Mouse (Mus musculus) liver, adult 2 months (tissue): ENCODE measurements at regions not wholly inside any gene's neighbourhood (a gene's known extent, or its start where the extent isn't known, plus 50 kb on each side); places are given as distances from the start of the nearest gene placed in this dataset.
A peak's percentile ranks its signal among the peaks of the same experiment; 100 is the strongest.

Experiments
- DNase-seq: peaks from one replicate; pipeline ENCODE4 v3.0.0-alpha.2; 2011; ENCODE audit warnings: low read depth, low spot score; ENCODE audit errors: extremely low read depth
- H3K27ac ChIP-seq: fragments of 200-500 bp; replicated peaks from 2 replicates; pipeline ENCODE4 v1.5.1; 2012; ENCODE audit warnings: low read depth, mild to moderate bottlenecking, control low read depth, inconsistent platforms, low read length; ENCODE audit not compliant: insufficient read depth
- H3K27me3 ChIP-seq: fragments of 200-500 bp; 2 replicates; pipeline ENCODE4 v1.6.1; 2012; ENCODE audit warnings: mild to moderate bottlenecking, moderate library complexity, low read length, inconsistent platforms; ENCODE audit not compliant: control insufficient read depth, insufficient read depth
- H3K36me3 ChIP-seq: fragments of 200-500 bp; 2 replicates; pipeline ENCODE4 v1.6.1; 2012; ENCODE audit warnings: low read length, inconsistent platforms; ENCODE audit not compliant: control insufficient read depth, insufficient read depth
- H3K4me1 ChIP-seq: fragments of 200-500 bp; 2 replicates; pipeline ENCODE4 v1.6.1; 2011; ENCODE audit warnings: low read length; ENCODE audit not compliant: control insufficient read depth, insufficient read depth
- H3K4me3 ChIP-seq: fragments of 200-500 bp; 2 replicates; pipeline ENCODE4 v1.5.1; 2011; ENCODE audit warnings: low read depth, mild to moderate bottlenecking, control low read depth, low read length, moderate library complexity; ENCODE audit not compliant: insufficient read depth
- H3K79me2 ChIP-seq: fragments of 200-500 bp; 2 replicates; pipeline ENCODE4 v1.6.1; 2012; ENCODE audit warnings: inconsistent platforms, mild to moderate bottlenecking, low read length, moderate library complexity; ENCODE audit not compliant: control insufficient read depth, insufficient read depth
- H3K9ac ChIP-seq: fragments of 200-500 bp; 2 replicates; pipeline ENCODE4 v1.6.1; 2012; ENCODE audit warnings: low read depth, mild to moderate bottlenecking, control low read depth, inconsistent platforms, low read length
- CTCF ChIP-seq: fragments of 200-500 bp; IDR thresholded peaks from 2 replicates; pipeline ENCODE4 v1.5.1; 2011; ENCODE audit warnings: low read depth, low read length, control low read depth
- POLR2A ChIP-seq: fragments of 200-500 bp; IDR thresholded peaks from 2 replicates; pipeline ENCODE4 v1.6.1; 2011; ENCODE audit warnings: low read length, control low read depth; ENCODE audit not compliant: insufficient read depth; ENCODE audit errors: extremely low read depth
- WGBS: fragments of 180-500 bp; shearing (Covaris S2); methylation state at CpG from one replicate; pipeline ENCODE4 v1.1.7; 2018; 5-methylcytosine and 5-hydroxymethylcytosine counted together

- Histone ChIP-seq H3K79me2 (no peaks in the 10 kb centered on the region), H3K36me3 (no peaks in the 10 kb centered on the region), H3K4me3 (no peak overlapping the region), H3K9ac (no peak overlapping the region), H3K27ac (no peak overlapping the region), H3K4me1 (no peaks in the 10 kb centered on the region), H3K27me3 (no peaks in the 10 kb centered on the region)
- DNase-seq = no peak
- TF ChIP-seq CTCF (no peak), POLR2A (no peak)
- WGBS = 95% methylated on average over 12 of the region's 12 CpGs
Measured at GRCm38 (mm10) chr16:91985211-91985610, 72.9 kb upstream of the Mrps6 start.

DNA sequence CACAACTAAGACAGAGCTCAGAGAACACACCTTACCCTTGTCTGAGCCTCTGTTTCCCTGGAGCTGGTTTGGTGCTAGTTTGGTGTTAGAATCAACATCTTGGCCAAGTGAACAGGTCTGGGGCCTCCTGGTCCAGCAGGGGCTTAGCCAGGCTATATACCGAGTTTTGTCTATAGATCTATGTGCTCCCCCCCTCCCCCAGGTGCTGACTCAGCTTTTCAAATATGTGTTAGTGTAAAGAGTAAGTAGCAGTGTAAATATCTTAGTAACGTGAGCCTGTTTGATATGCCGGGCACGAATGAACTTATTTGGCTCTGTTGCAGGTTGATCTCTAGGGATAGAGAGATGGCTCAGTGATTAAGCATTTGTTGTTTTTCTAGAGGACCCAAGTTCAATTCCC, 68.7 kb upstream of the Mrps6 start:
- H3K9ac ChIP-seq = no peak overlapping the region
- no peaks in the 10 kb centered on the region for H3K36me3 ChIP-seq
- no peak overlapping the region for H3K4me3 ChIP-seq
- no peaks in the 10 kb centered on the region for H3K27me3 ChIP-seq
- TF ChIP-seq POLR2A (no peak), CTCF (no peak)
- DNase-seq = no peak
- WGBS = 73% methylated on average over 4 of the region's 4 CpGs
- H3K27ac ChIP-seq = no peak overlapping the region
- no peaks in the 10 kb centered on the region for H3K79me2 ChIP-seq
- no peaks in the 10 kb centered on the region for H3K4me1 ChIP-seq

GRCm38 (mm10) chr16:91995459-91996190, 62.4 kb upstream of the Mrps6 start:
- Histone ChIP-seq H3K9ac (no peak overlapping the region), H3K4me3 (no peak overlapping the region), H3K27ac (no peak overlapping the region), H3K36me3 (no peaks in the 10 kb centered on the region), H3K79me2 (no peaks in the 10 kb centered on the region), H3K4me1 (no peaks in the 10 kb centered on the region), H3K27me3 (no peaks in the 10 kb centered on the region)
- DNase-seq = peak; percentile 29
- 21% methylated on average over 13 of the region's 13 CpGs for WGBS
- TF ChIP-seq CTCF = no peak
- no peak for TF ChIP-seq POLR2A

DNA sequence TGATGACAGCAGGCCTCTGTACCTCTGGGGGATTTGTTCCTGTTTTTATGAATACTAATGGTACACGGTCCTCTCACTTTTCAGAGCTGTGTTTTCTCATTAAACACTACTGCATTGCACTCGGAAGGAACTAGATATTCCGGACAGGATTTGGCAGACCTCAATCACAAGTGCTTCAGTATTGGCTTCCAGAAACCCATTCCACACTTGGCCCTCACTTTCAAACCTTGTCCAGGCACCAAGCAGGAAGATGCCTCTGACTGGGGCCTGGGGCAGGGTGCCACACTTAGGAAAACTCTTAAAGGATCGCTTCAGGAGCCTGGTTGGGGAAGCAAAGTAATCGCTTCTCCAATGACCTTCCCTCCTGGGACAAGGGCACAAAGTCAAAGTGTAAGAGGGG, 50.7 kb upstream of the Mrps6 start:
- DNase-seq = no peak

More for the DNA sequence above, 50.7 kb upstream of the Mrps6 start:
- TF ChIP-seq POLR2A = no peak
- no peak for TF ChIP-seq CTCF
- no peak overlapping the region for H3K9ac ChIP-seq
- H3K36me3 ChIP-seq = no peaks in the 10 kb centered on the region
- H3K27me3 ChIP-seq = no peaks in the 10 kb centered on the region
- 92% methylated on average over 5 of the region's 5 CpGs for WGBS
- H3K27ac ChIP-seq = no peak overlapping the region
- no peaks in the 10 kb centered on the region for H3K79me2 ChIP-seq
- H3K4me1 ChIP-seq = no peaks in the 10 kb centered on the region
- H3K4me3 ChIP-seq = no peak overlapping the region
